Mouse (Mus musculus) heart, postnatal 0 days (tissue): ENCODE data around the gene Morn3. TPM values are rescaled to one million over a fixed set of nuclear protein-coding genes. Genes with fewer than 3 reads are reported as not detected.
A peak's percentile ranks its signal among the peaks of the same experiment; 100 is the strongest.

Experiments used
- ATAC-seq: fragments of 200-750 bp; cut with Nextera tagmentation; 2 replicates; pipeline ENCODE4 v1.8.0; 2017; ENCODE audit warnings: low read depth, moderate number of reproducible peaks, moderate library complexity; ENCODE audit not compliant: insufficient read depth
- DNase-seq: peaks from one replicate; pipeline ENCODE4 v3.0.0-alpha.2; 2016; ENCODE audit warnings: low spot score
- H3K27ac ChIP-seq: fragments of 300-500 bp; sonication (generic); 2 replicates; pipeline ENCODE4 v1.5.1; 2014; ENCODE audit warnings: low read depth, mild to moderate bottlenecking
- H3K27me3 ChIP-seq: fragments of 300-500 bp; sonication (generic); 2 replicates; pipeline ENCODE4 v1.6.1; 2014; ENCODE audit warnings: low read length, mixed read lengths; ENCODE audit not compliant: control insufficient read depth, insufficient read depth
- H3K36me3 ChIP-seq: fragments of 300-500 bp; sonication (generic); replicated peaks from 2 replicates; pipeline ENCODE4 v1.6.1; 2014; ENCODE audit warnings: low read length, mixed read lengths; ENCODE audit not compliant: control insufficient read depth, insufficient read depth
- H3K4me1 ChIP-seq: fragments of 300-500 bp; sonication (generic); 2 replicates; pipeline ENCODE4 v1.6.1; 2014; ENCODE audit warnings: antibody characterized with exemption; ENCODE audit not compliant: control insufficient read depth, insufficient read depth
- H3K4me2 ChIP-seq: fragments of 300-500 bp; sonication (generic); 2 replicates; pipeline ENCODE4 v1.6.1; 2014; ENCODE audit warnings: low read depth, mild to moderate bottlenecking, low read length, moderate library complexity
- H3K4me3 ChIP-seq: fragments of 300-500 bp; sonication (generic); 2 replicates; pipeline ENCODE4 v1.5.1; 2014; ENCODE audit warnings: low read depth, low read length
- H3K9ac ChIP-seq: fragments of 300-500 bp; sonication (generic); replicated peaks from 2 replicates; pipeline ENCODE4 v1.6.1; 2014; ENCODE audit warnings: low read depth, low read length, mixed read lengths
- H3K9me3 ChIP-seq: fragments of 300-500 bp; sonication (generic); replicated peaks from 2 replicates; pipeline ENCODE4 v1.6.1; 2016; ENCODE audit warnings: low read length; ENCODE audit not compliant: control insufficient read depth
- CTCF ChIP-seq: IDR thresholded peaks from 2 replicates; pipeline ENCODE4 v1.5.1; 2016; ENCODE audit warnings: antibody characterized with exemption, control low read depth, low read depth
- EP300 ChIP-seq: IDR thresholded peaks from 2 replicates; pipeline ENCODE4 v1.6.1; 2016; ENCODE audit warnings: antibody characterized with exemption, low read depth
- WGBS: fragments of 180-500 bp; shearing (Covaris S2); extraction: QIAGEN DNeasy Blood & Tissue Kit; methylation state at CpG from one replicate; pipeline ENCODE4 v1.1.7; 2014; 5-methylcytosine and 5-hydroxymethylcytosine counted together
- polyA plus RNA-seq: library from polyadenylated mRNA; unstranded; fragments of >200 nt; fragmentation: Nextera tagmentation; extraction: Ambion mirVana; gene quantifications from 2 replicates; pipeline ENCODE4 v1.2.1, GENCODE M21; 2015
- total RNA-seq: library from RNA; depleted of rRNA; stranded (reverse); fragments of >200 nt; gene quantifications from 2 replicates; pipeline ENCODE4 v1.2.3, GENCODE M21; 2014; ENCODE audit warnings: low replicate concordance

Morn3 gene
- total and polyA plus RNA-seq, 2 experiments from 2014 or later, result not detected

- no peak overlapping the region; the same call in 1 of the 2 replicates for H3K9ac ChIP-seq
- peak; percentile 66 for TF ChIP-seq CTCF
- no peak for TF ChIP-seq EP300
- H3K27ac ChIP-seq, result peak overlapping the region; percentile 93
- 0 out of 2 replicates have a peak, but pooled peaks cover 8% of the 10 kb centered on the region for H3K4me1 ChIP-seq
- H3K4me2 ChIP-seq, result peak overlapping the region; percentile 45
- ATAC-seq (peak; percentile 59), DNase-seq (peak; percentile 77)
- no peaks in the 10 kb centered on the region for H3K9me3 ChIP-seq
- peak overlapping the region; percentile 27 for H3K4me3 ChIP-seq
- WGBS, result 7% methylated on average over 14 of the region's 14 CpGs
- no peaks in the 10 kb centered on the region for H3K27me3 ChIP-seq
- H3K36me3 ChIP-seq, result no peaks in the 10 kb centered on the region
Measured at GRCm38 (mm10) chr5:123059757-123060520, 13.1 kb upstream of the Morn3 start.

- ATAC-seq (no peak), DNase-seq (no peak)
- TF ChIP-seq EP300 (no peak), CTCF (no peak)
- WGBS, result 29% methylated on average over 16 of the region's 16 CpGs
- peak overlapping the region; percentile 39 for H3K4me3 ChIP-seq
- H3K9ac ChIP-seq, result peak overlapping the region; percentile 48
- no peaks in the 10 kb centered on the region for H3K27me3 ChIP-seq
- H3K9me3 ChIP-seq, result no peaks in the 10 kb centered on the region
- peak overlapping the region; percentile 58 for H3K4me2 ChIP-seq
- H3K27ac ChIP-seq, result peak overlapping the region; percentile 93
- no peaks in the 10 kb centered on the region for H3K36me3 ChIP-seq
- H3K4me1 ChIP-seq, result 0 out of 2 replicates have a peak, but pooled peaks cover 8% of the 10 kb centered on the region
Measured at GRCm38 (mm10) chr5:123058251-123059102, 11.7 kb upstream of the Morn3 start.

- 8% methylated on average over 48 of the region's 48 CpGs for WGBS
- TF ChIP-seq CTCF, result peak; percentile 35
- no peak; the same call in 1 of the 2 replicates for TF ChIP-seq EP300
- H3K9me3 ChIP-seq, result no peaks in the 10 kb centered on the region
- peak overlapping the region; percentile 93 for H3K27ac ChIP-seq
- peak; percentile 95 for ATAC-seq
- H3K9ac ChIP-seq, result peak overlapping the region; percentile 48
- no peaks in the 10 kb centered on the region for H3K36me3 ChIP-seq
- H3K4me3 ChIP-seq, result peak overlapping the region; percentile 39
- peak overlapping the region; percentile 58 for H3K4me2 ChIP-seq
- no peaks in the 10 kb centered on the region for H3K27me3 ChIP-seq
- H3K4me1 ChIP-seq, result 0 out of 2 replicates have a peak, but pooled peaks cover 8% of the 10 kb centered on the region
- DNase-seq, result peak; percentile 100
Measured at GRCm38 (mm10) chr5:123057366-123058250, 10.8 kb upstream of the Morn3 start.

GRCm38 (mm10) chr5:123051736-123052135, 4.9 kb upstream of the Morn3 start:
- H3K27ac ChIP-seq, result no peak overlapping the region
- ATAC-seq, result no peak
- TF ChIP-seq EP300 (no peak), CTCF (no peak)
- 78% methylated on average over 5 of the region's 5 CpGs for WGBS
- H3K9ac ChIP-seq, result no peak overlapping the region
- H3K9me3 ChIP-seq, result no peaks in the 10 kb centered on the region; the same call in 1 of the 2 replicates
- no peak for DNase-seq
- H3K36me3 ChIP-seq, result no peaks in the 10 kb centered on the region
- no peaks in the 10 kb centered on the region for H3K4me1 ChIP-seq
- no peak overlapping the region for H3K4me3 ChIP-seq
- no peaks in the 10 kb centered on the region for H3K27me3 ChIP-seq
- no peak overlapping the region for H3K4me2 ChIP-seq

- no peak overlapping the region for H3K4me2 ChIP-seq
- no peaks in the 10 kb centered on the region for H3K4me1 ChIP-seq
- no peak overlapping the region for H3K9ac ChIP-seq
- no peak overlapping the region for H3K27ac ChIP-seq
- WGBS, result 60% methylated on average over 9 of the region's 9 CpGs
- H3K9me3 ChIP-seq, result no peaks in the 10 kb centered on the region; the same call in 1 of the 2 replicates
- H3K4me3 ChIP-seq, result no peak overlapping the region
- TF ChIP-seq EP300 (no peak), CTCF (no peak)
- no peaks in the 10 kb centered on the region for H3K36me3 ChIP-seq
- DNase-seq, result no peak
- H3K27me3 ChIP-seq, result no peaks in the 10 kb centered on the region
- ATAC-seq, result peak; percentile 9; the same call in 1 of the 2 replicates
Measured at GRCm38 (mm10) chr5:123050918-123051317, 4.1 kb upstream of the Morn3 start.
